Mouse (Mus musculus) kidney, adult 9 months (tissue): ENCODE data around the gene Aym1.
"Not testable (repeated sequence)": the region's sequence is repeated elsewhere in the genome, so short reads cannot be mapped to it uniquely, and the experiment has no call there.

Source experiments
- DNase-seq: peaks from one replicate; pipeline ENCODE4 v3.0.0; 2022

The Aym1 gene

GRCm38 (mm10) chr5:113357186-113357585 lies at the start of gene Aym1:
TSS of gene Aym1 (plus strand) at chr5:113357294.
- no peak for DNase-seq

DNA sequence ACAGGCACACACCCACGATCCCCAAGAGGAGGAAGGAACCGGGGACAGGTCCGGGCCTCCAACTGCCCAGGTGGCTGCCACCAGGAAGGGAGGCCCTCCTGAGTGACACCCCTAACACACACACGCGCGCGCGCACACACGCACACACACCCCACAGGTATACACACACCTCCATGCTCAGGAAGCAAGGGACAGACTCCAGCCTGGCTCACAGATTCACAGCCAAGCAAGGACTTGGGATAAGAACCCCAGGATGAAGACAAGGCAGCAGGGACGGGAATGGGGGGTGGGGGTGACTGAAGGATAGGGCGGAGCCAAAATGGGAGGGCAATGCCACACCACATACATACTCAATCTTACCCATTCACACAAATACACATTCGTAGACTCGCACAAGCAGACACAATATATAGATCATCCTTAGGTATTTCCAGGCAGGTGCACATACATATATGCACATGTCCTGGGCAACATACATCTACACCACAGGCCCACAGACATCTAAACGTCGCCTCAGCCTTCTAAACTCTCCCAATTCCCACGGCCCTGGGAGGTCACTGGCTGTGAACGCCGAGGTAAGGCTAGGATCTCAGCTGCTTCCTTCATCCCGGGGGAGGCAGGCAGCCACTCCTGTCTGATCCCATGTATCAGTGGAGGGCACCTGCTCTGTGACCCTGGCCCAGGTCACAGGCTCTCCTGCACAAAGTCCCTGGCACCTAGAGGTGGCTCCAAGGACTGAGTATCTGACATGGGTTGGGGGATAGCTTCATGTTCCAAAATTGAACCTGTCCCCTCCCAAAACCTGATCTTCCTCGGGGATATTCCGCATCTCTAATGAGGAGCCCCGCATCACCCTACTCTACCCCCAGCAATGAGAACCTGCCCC lies 47.4 kb upstream of the Aym1 start:
- no peak for DNase-seq

- peak; percentile 69 for DNase-seq
These were observed 46.6 kb upstream of the Aym1 start, which contains the start of gene Sgsm1 for GRCm38 (mm10) chr5:113310377-113311003. TSS of gene Sgsm1 (minus strand) at chr5:113310786.

DNA sequence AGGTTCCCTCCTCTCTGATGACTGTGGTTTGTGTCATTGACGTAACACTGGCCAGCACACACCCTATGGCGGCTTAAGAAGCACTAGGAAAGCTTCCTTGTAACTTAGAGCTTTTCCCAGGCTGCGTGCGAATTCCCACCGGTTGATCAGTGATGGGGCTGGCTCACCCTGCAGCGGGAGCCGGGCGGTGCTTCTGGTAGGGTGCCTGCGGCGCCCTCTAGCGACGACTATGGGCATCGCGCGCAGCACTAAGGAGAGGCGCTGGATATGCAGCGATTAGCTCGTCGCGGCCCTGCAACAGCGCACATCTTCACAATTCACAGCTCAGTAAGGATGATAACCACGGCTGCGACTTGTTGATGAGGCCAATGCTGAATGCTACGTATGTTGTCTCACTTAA lies 43.1 kb upstream of the Aym1 start:
- DNase-seq = peak; percentile 68

GRCm38 (mm10) chr5:113323784-113324638 lies 33.1 kb upstream of the Aym1 start:
- DNase-seq = no peak

- no peak for DNase-seq
These were observed 27.6 kb upstream of the Aym1 start for GRCm38 (mm10) chr5:113329463-113329862.

- no peak for DNase-seq
These were observed 26.9 kb upstream of the Aym1 start for GRCm38 (mm10) chr5:113330202-113330601.

GRCm38 (mm10) chr5:113332239-113332638 lies 24.9 kb upstream of the Aym1 start:
- peak; percentile 26 for DNase-seq

GRCm38 (mm10) chr5:113332899-113333298 lies 24.2 kb upstream of the Aym1 start:
- DNase-seq = no peak

DNA sequence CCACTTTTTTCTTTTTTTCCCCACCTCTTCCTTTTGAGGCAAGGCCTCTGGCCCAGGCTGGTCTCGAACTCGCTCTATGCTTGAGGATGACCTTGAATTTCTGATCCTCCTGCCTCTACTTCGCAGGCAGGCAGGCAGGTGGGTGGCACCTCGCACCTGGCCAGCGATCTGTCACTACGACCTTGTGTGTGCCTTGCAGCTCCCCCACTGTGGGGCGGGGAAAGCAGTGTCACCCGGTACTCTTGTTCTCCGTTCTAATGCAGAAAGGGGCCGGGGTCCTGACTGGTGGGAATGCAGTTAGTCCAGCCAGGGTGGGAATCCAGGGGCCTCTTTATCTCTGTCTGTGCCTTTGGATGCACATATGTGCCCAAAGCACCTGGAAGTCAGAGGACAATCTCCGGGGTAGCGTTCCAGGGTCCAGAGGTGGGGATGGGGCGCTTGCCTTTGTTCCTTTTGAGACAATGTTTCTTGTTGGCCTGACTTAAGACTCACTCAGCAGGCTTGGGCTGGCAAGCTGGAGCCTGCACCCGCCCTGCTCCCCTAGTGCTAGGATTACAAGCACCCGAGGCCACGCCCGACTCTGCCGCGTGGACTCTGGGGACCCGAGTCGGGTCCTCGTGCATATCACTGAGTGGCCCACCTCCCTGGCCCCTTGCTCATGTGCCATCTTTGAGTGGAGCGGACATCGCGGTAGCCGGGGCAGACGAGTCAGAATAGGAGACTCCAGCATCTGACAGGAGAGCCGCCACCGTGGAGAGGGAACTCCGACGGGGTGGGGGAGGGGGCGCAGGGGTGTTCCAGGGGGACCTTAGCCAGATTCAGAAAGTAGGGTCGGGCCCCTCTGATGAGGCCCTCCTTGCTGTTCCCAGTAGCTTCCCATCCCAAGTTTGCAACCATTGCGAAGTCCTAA lies 22.2 kb upstream of the Aym1 start:
- DNase-seq = no peak

GRCm38 (mm10) chr5:113335732-113336131 lies 21.4 kb upstream of the Aym1 start:
- DNase-seq = peak; percentile 6

DNA sequence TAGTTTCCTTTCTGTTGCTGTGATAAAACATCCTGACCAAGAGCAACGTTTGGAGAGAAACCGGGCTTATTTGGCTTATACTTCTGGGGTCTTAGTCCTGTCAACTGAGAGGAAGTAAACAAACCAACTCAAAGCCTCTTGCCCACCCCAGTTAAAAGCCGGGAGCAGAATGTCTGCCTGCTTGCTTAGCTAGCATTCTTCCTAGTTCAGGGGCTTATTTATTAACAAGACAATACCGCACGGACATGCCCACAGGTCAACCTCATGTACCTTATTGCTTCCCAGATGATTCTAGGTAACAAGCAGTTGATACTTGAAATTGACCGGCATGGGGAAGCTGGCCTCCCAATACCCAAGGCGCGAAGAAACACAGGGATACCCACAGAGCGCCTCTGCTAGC lies 20.8 kb upstream of the Aym1 start:
- DNase-seq = peak; percentile 40

- DNase-seq = no peak
These were observed 12.3 kb upstream of the Aym1 start for GRCm38 (mm10) chr5:113344635-113345386.

GRCm38 (mm10) chr5:113345781-113346180 lies 11.3 kb upstream of the Aym1 start:
- no peak for DNase-seq

DNA sequence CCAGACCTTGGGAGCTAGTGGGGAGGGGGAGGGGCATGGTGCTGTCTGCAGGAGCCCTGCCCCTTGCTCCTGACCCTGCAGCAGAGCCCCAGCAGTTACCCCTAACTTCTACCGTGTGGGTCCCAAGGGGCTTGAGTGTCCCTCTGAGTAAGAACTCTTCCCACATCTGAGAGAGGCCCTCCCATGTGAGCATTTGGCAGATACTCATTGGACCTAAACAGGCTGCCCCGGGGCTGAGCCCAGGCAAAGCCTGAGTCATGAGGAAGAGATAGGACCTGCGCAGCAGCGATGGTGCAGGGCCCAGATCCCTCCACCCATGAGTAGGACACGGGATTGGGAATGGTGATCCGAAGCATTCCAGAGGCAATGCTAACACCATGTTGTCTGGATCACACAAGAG lies 10.4 kb upstream of the Aym1 start:
- not testable (repeated sequence) for DNase-seq

DNA sequence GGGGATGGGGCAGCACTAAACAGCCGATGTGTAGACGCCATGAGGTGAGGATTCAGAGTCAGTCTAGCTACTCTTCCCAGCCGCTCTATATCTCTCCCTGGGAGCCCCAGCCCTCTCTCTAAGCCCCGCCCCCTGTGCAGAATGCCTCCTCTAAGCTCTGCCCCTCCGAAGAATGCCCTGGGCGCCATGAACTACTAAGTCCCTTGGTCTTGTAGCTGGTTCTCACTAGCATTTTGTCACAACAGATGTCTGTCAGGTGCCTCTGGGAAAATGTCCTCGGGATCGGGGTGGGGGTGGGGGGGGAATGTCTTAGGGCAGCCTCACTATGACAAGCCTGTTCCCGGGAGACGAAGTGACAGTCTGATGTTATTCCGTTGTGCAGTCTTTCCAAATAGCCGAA lies 9.5 kb upstream of the Aym1 start:
- no peak for DNase-seq

DNA sequence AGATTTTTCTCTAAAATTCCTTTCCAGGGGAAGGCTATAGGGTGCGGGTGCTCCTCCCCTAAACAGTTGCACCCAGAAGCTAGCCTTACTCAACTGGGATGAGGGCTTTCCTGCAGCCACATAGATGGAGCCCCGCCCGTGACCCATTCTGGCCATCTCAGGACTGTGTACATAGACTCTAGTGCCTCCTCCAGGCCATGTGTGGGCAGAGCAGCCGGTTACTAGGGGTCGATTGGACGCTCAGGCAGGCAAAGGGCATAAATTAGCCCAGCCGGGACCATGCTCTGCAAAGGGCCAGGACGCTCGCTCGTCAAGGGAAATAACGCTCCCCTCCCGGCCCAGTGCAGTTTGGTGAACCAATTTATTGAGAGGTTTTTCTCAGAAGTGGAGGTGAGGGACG lies 8.5 kb upstream of the Aym1 start:
- peak; percentile 18 for DNase-seq

- DNase-seq = no peak
These were observed 7.9 kb upstream of the Aym1 start for GRCm38 (mm10) chr5:113349226-113349625.

DNA sequence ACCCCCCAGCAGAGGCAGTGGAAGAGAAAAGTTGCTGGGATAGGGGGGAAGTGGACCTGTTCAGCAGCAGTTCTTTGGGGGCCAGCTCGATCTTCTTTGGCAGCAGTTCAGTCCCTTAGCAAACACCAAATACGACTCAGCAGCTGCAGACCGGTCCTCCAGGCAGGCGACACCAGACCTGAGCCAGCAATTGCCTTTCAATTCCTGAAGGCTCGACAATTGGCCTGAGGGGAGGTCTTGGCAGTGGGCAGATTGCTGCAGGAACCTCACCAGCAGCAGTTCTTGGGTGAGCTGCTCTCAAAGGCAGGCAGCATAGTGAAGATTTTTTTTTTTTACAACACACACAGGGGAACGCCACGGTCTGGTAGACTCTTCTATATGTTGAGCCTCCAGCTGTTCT lies 7.3 kb upstream of the Aym1 start:
- no peak for DNase-seq

- no peak for DNase-seq
These were observed 5.3 kb upstream of the Aym1 start for GRCm38 (mm10) chr5:113351768-113352167.

GRCm38 (mm10) chr5:113352636-113353035 lies 4.5 kb upstream of the Aym1 start:
- no peak for DNase-seq
